Mouse (Mus musculus) cerebellum, adult 2 months (tissue): Measurements from ENCODE around the gene Sdhb.

ENCODE experiments used
- CTCF ChIP-seq: fragments of 200-500 bp; IDR thresholded peaks from 2 replicates; pipeline ENCODE4 v1.5.1; 2011; ENCODE audit warnings: low read depth, mild to moderate bottlenecking, control low read depth, low read length, moderate library complexity, borderline replicate concordance; ENCODE audit not compliant: insufficient read depth
- POLR2A ChIP-seq: fragments of 200-500 bp; IDR thresholded peaks from 2 replicates; pipeline ENCODE4 v1.6.1; 2011; ENCODE audit warnings: low read length, control low read depth, borderline replicate concordance; ENCODE audit not compliant: insufficient read depth

- no peak for TF ChIP-seq POLR2A
- TF ChIP-seq CTCF = no peak
Observed at GRCm38 (mm10) chr4:141024992-141025391, 64.0 kb downstream of the Sdhb start.
